Mouse (Mus musculus): Measurements from ENCODE around the gene Acot12. TPM values are rescaled to one million over a fixed set of nuclear protein-coding genes. Genes with fewer than 3 reads are reported as not detected.

The Acot12 gene
- total RNA-seq (2014; rRNA removed) (0.44 and 0.47 TPM in 2 replicates), polyA plus RNA-seq (2015; fragmentation: Nextera tagmentation; extraction: Ambion mirVana) (0.21 and 0.35 TPM in 2 replicates)

GRCm38 (mm10) chr13:91741280-91742047, at the start of gene Acot12:
TSS of gene Acot12 (plus strand) at chr13:91741512.
- Histone ChIP-seq H3K4me3 (ENCODE audit: low read depth, low read length) (peak within 1 kb of the TSS; percentile 44), H3K9ac (replicated peaks; ENCODE audit: low read length, poor library complexity, severe bottlenecking) (peak within 1 kb of the TSS; percentile 47), H3K27ac (ENCODE audit: low read depth, low read length) (peak within 1 kb of the TSS; percentile 26; the same call in 1 of the 2 replicates), H3K27me3 (ENCODE audit: insufficient read depth, low read length) (no peaks in the 10 kb centered on the region), H3K9me3 (ENCODE audit: low read length) (no peaks in the 10 kb centered on the region), H3K4me1 (ENCODE audit: insufficient read depth, low read length) (no peaks in the 10 kb centered on the region), H3K4me2 (ENCODE audit: low read depth, low read length, poor library complexity, severe bottlenecking) (peak within 1 kb of the TSS; percentile 90), H3K36me3 (ENCODE audit: insufficient read depth, low read length) (no peaks in the 10 kb centered on the region)
- DNase-seq (ENCODE audit: low spot score) (peak; percentile 48), ATAC-seq (ENCODE audit: low FRiP score) (peak; percentile 75)
- WGBS: 8% methylated on average over 45 of the region's 45 CpGs
- no peak for TF ChIP-seq CTCF (IDR thresholded peaks at IDR 0.05)

- H3K9me3 ChIP-seq (ENCODE audit: low read length): no peaks in the 10 kb centered on the region
- 65% methylated on average over 7 of the region's 7 CpGs for WGBS
These were observed 47.7 kb upstream of the Acot12 start for GRCm38 (mm10) chr13:91693615-91694014.

GRCm38 (mm10) chr13:91695406-91695805, 45.9 kb upstream of the Acot12 start:
- no peak for DNase-seq (ENCODE audit: low spot score)
- 82% methylated on average over 2 of the region's 2 CpGs for WGBS

More at GRCm38 (mm10) chr13:91693615-91694014, 47.7 kb upstream of the Acot12 start:
- no peaks in the 10 kb centered on the region for H3K27me3 ChIP-seq (ENCODE audit: insufficient read depth, low read length)
- H3K4me1 ChIP-seq (ENCODE audit: insufficient read depth, low read length): no peaks in the 10 kb centered on the region
- H3K4me2 ChIP-seq (ENCODE audit: low read depth, low read length, poor library complexity, severe bottlenecking): no peak overlapping the region
- ATAC-seq (ENCODE audit: low FRiP score) (no peak), DNase-seq (ENCODE audit: low spot score) (no peak)
- H3K4me3 ChIP-seq (ENCODE audit: low read depth, low read length): no peak overlapping the region
- no peak overlapping the region for H3K27ac ChIP-seq (ENCODE audit: low read depth, low read length)
- H3K36me3 ChIP-seq (ENCODE audit: insufficient read depth, low read length): peaks cover 5% of the 10 kb centered on the region; the same call in 1 of the 2 replicates
- TF ChIP-seq CTCF (IDR thresholded peaks at IDR 0.05): no peak
- no peak overlapping the region for H3K9ac ChIP-seq (replicated peaks; ENCODE audit: low read length, poor library complexity, severe bottlenecking)

GRCm38 (mm10) chr13:91696109-91696645, 45.1 kb upstream of the Acot12 start:
- H3K9ac ChIP-seq (replicated peaks; ENCODE audit: low read length, poor library complexity, severe bottlenecking): no peak overlapping the region
- no peak for TF ChIP-seq CTCF (IDR thresholded peaks at IDR 0.05)
- no peaks in the 10 kb centered on the region for H3K36me3 ChIP-seq (ENCODE audit: insufficient read depth, low read length)
- no peaks in the 10 kb centered on the region for H3K27me3 ChIP-seq (ENCODE audit: insufficient read depth, low read length)
- ATAC-seq (ENCODE audit: low FRiP score) (no peak), DNase-seq (ENCODE audit: low spot score) (no peak)
- 86% methylated on average over 2 of the region's 2 CpGs for WGBS
- no peaks in the 10 kb centered on the region for H3K4me1 ChIP-seq (ENCODE audit: insufficient read depth, low read length)
- H3K4me2 ChIP-seq (ENCODE audit: low read depth, low read length, poor library complexity, severe bottlenecking): no peak overlapping the region
- H3K9me3 ChIP-seq (ENCODE audit: low read length): no peaks in the 10 kb centered on the region
- H3K27ac ChIP-seq (ENCODE audit: low read depth, low read length): no peak overlapping the region
- H3K4me3 ChIP-seq (ENCODE audit: low read depth, low read length): no peak overlapping the region

More at GRCm38 (mm10) chr13:91695406-91695805, 45.9 kb upstream of the Acot12 start:
- TF ChIP-seq CTCF (IDR thresholded peaks at IDR 0.05): no peak
- Histone ChIP-seq H3K27ac (ENCODE audit: low read depth, low read length) (no peak overlapping the region), H3K9me3 (ENCODE audit: low read length) (no peaks in the 10 kb centered on the region), H3K4me1 (ENCODE audit: insufficient read depth, low read length) (no peaks in the 10 kb centered on the region), H3K4me2 (ENCODE audit: low read depth, low read length, poor library complexity, severe bottlenecking) (no peak overlapping the region), H3K9ac (replicated peaks; ENCODE audit: low read length, poor library complexity, severe bottlenecking) (no peak overlapping the region), H3K27me3 (ENCODE audit: insufficient read depth, low read length) (no peaks in the 10 kb centered on the region), H3K36me3 (ENCODE audit: insufficient read depth, low read length) (no peaks in the 10 kb centered on the region; the same call in 1 of the 2 replicates), H3K4me3 (ENCODE audit: low read depth, low read length) (no peak overlapping the region)
- no peak for ATAC-seq (ENCODE audit: low FRiP score)

- no peak for ATAC-seq (ENCODE audit: low FRiP score)
- no peaks in the 10 kb centered on the region for H3K9me3 ChIP-seq (ENCODE audit: low read length)
- H3K36me3 ChIP-seq (ENCODE audit: insufficient read depth, low read length): no peaks in the 10 kb centered on the region
- peak; percentile 84 for DNase-seq (ENCODE audit: low spot score)
- H3K4me2 ChIP-seq (ENCODE audit: low read depth, low read length, poor library complexity, severe bottlenecking): no peak overlapping the region
- H3K4me1 ChIP-seq (ENCODE audit: insufficient read depth, low read length): no peaks in the 10 kb centered on the region
- 32% methylated on average over 3 of the region's 3 CpGs for WGBS
- H3K4me3 ChIP-seq (ENCODE audit: low read depth, low read length): no peak overlapping the region
- H3K27me3 ChIP-seq (ENCODE audit: insufficient read depth, low read length): no peaks in the 10 kb centered on the region
- 0 out of 2 replicates have a peak overlapping the region, but pooled peaks have one; percentile 1 for H3K27ac ChIP-seq (ENCODE audit: low read depth, low read length)
- TF ChIP-seq CTCF (IDR thresholded peaks at IDR 0.05): peak; percentile 84
- no peak overlapping the region for H3K9ac ChIP-seq (replicated peaks; ENCODE audit: low read length, poor library complexity, severe bottlenecking)
These were observed 44.3 kb upstream of the Acot12 start for GRCm38 (mm10) chr13:91697011-91697410.

- Histone ChIP-seq H3K4me2 (ENCODE audit: low read depth, low read length, poor library complexity, severe bottlenecking) (no peak overlapping the region), H3K27me3 (ENCODE audit: insufficient read depth, low read length) (no peaks in the 10 kb centered on the region), H3K27ac (ENCODE audit: low read depth, low read length) (no peak overlapping the region), H3K4me3 (ENCODE audit: low read depth, low read length) (no peak overlapping the region), H3K9ac (replicated peaks; ENCODE audit: low read length, poor library complexity, severe bottlenecking) (no peak overlapping the region), H3K36me3 (ENCODE audit: insufficient read depth, low read length) (no peaks in the 10 kb centered on the region; the same call in 1 of the 2 replicates), H3K4me1 (ENCODE audit: insufficient read depth, low read length) (no peaks in the 10 kb centered on the region), H3K9me3 (ENCODE audit: low read length) (no peaks in the 10 kb centered on the region)
- 90% methylated on average over 6 of the region's 6 CpGs for WGBS
- no peak for ATAC-seq (ENCODE audit: low FRiP score)
- DNase-seq (ENCODE audit: low spot score): no peak
- TF ChIP-seq CTCF (IDR thresholded peaks at IDR 0.05): no peak
These were observed 39.0 kb upstream of the Acot12 start for GRCm38 (mm10) chr13:91702337-91702736.

Data from midbrain, postnatal 0 days (tissue).